Mouse (Mus musculus) T-helper 1 cell (primary cell): ENCODE data around the gene Tsg101.
"Not testable (repeated sequence)": the region's sequence is repeated elsewhere in the genome, so short reads cannot be mapped to it uniquely, and the experiment has no call there.

Experiments
- in situ Hi-C: fragments of 300-600 bp; cut with MboI, MseI; formaldehyde crosslinking; loops from one replicate; pipeline ENCODE4 v1.15.1; 2025; ENCODE audit warnings: high pct_unique_total_duplicates

Tsg101 gene

GRCm38 (mm10) chr7:46919551-46920176 lies at the start of gene Tsg101:
Gene Tsg101 (minus strand): TSS chr7:46919969.
- in situ Hi-C loops: loop anchor here (5.0 kb wide), 2 partner anchors 88 to 1878 kb away; partner anchors contain the start of gene Spty2d1

- in situ Hi-C loops: loop anchor here (5.0 to 25.0 kb wide), 3 partner anchors 43 to 1148 kb away; partner anchors contain the start of gene Spty2d1
Measured at GRCm38 (mm10) chr7:46964070-46964469, 44.3 kb upstream of the Tsg101 start.

- in situ Hi-C loops: loop anchor here (5.0 to 25.0 kb wide), 3 partner anchors 44 to 1149 kb away; partner anchors contain the start of gene Spty2d1
Measured at GRCm38 (mm10) chr7:46962806-46963618, 43.2 kb upstream of the Tsg101 start.

- in situ Hi-C loops: loop anchor here (5.0 to 25.0 kb wide), 3 partner anchors 45 to 1150 kb away; partner anchors contain the start of gene Spty2d1
Measured at GRCm38 (mm10) chr7:46962132-46962531, 42.4 kb upstream of the Tsg101 start.

GRCm38 (mm10) chr7:46960991-46961390 lies 41.2 kb upstream of the Tsg101 start:
- in situ Hi-C loops: loop anchor here (5.0 to 25.0 kb wide), 3 partner anchors 46 to 1151 kb away; partner anchors contain the start of gene Spty2d1

- in situ Hi-C loops: loop anchor here (25.0 kb wide), 1 partner anchor 1153 kb away; no protein-coding TSS in a partner anchor
Measured at GRCm38 (mm10) chr7:46958853-46959252, 39.1 kb upstream of the Tsg101 start.

- in situ Hi-C loops: loop anchor here (25.0 kb wide), 1 partner anchor 1154 kb away; no protein-coding TSS in a partner anchor
Measured at GRCm38 (mm10) chr7:46957831-46958691, 38.3 kb upstream of the Tsg101 start, which contains the start of gene Uevld. Gene Uevld (minus strand): TSS chr7:46958527.

GRCm38 (mm10) chr7:46935847-46936246 lies 16.1 kb upstream of the Tsg101 start:
- in situ Hi-C loops: no loop called here

GRCm38 (mm10) chr7:46934788-46935187 lies 15.0 kb upstream of the Tsg101 start:
- in situ Hi-C loops: no loop called here

GRCm38 (mm10) chr7:46931370-46931769 lies 11.6 kb upstream of the Tsg101 start:
- in situ Hi-C loops: no loop called here

GRCm38 (mm10) chr7:46928291-46928690 lies 8.5 kb upstream of the Tsg101 start:
- in situ Hi-C loops: no loop called here

- in situ Hi-C loops: loop anchor here (5.0 kb wide), 1 partner anchor 85 kb away; the partner anchor contains the start of gene Spty2d1
Measured at GRCm38 (mm10) chr7:46922075-46922474, 2.3 kb upstream of the Tsg101 start.

GRCm38 (mm10) chr7:46918678-46919371 lies 944 bp downstream of the Tsg101 start:
- in situ Hi-C loops: loop anchor here (5.0 kb wide), 1 partner anchor 1878 kb away; no protein-coding TSS in a partner anchor

- in situ Hi-C loops: loop anchor here (5.0 kb wide), 1 partner anchor 1881 kb away; no protein-coding TSS in a partner anchor
Measured at GRCm38 (mm10) chr7:46916376-46916775, 3.4 kb downstream of the Tsg101 start.

GRCm38 (mm10) chr7:46911250-46911649 lies 8.5 kb downstream of the Tsg101 start:
- in situ Hi-C loops: no loop called here

GRCm38 (mm10) chr7:46899343-46899742 lies 20.4 kb downstream of the Tsg101 start:
- in situ Hi-C loops: loop anchor here (5.0 kb wide), 1 partner anchor 47 kb away; no protein-coding TSS in a partner anchor

- in situ Hi-C loops: loop anchor here (5.0 kb wide), 1 partner anchor 43 kb away; no protein-coding TSS in a partner anchor
Measured at GRCm38 (mm10) chr7:46895511-46895910, 24.3 kb downstream of the Tsg101 start.

GRCm38 (mm10) chr7:46883304-46883703 lies 36.5 kb downstream of the Tsg101 start:
- in situ Hi-C loops: no loop called here

GRCm38 (mm10) chr7:46881941-46882340 lies 37.8 kb downstream of the Tsg101 start:
- in situ Hi-C loops: not testable (repeated sequence)

- in situ Hi-C loops: no loop called here
Measured at GRCm38 (mm10) chr7:46880992-46881391, 38.8 kb downstream of the Tsg101 start.
